Mouse (Mus musculus) kidney, adult 18-20 months (tissue): ENCODE measurements around the gene Rap1a.
"Not testable (repeated sequence)": the region's sequence is repeated elsewhere in the genome, so short reads cannot be mapped to it uniquely, and the experiment has no call there.

Experiments used
- DNase-seq: peaks from one replicate; pipeline ENCODE4 v3.0.0; 2021

Gene Rap1a

DNA sequence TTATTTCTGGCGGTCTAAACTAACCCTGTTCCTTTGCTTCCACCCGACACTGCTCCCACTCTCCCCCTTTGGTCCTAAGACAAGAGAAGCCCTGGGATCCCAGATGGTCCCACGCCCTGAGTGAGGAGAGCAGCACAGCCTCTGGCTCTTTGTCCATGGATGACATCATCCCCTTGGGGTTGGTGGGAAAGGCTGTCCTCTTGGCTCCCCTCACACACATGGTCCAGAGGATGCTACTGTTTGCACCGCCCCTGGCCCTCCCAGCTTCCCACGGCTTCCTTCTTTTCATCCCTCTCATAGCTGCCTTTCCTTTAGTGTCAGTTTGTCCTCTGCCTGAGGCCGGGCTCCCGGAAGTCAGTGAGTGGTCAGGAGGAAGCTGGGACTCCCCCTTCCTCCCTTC lies 89.4 kb downstream of the Rap1a start:
- DNase-seq = no peak

GRCm38 (mm10) chr3:105710246-105710645 lies 90.9 kb downstream of the Rap1a start:
- DNase-seq = no peak

DNA sequence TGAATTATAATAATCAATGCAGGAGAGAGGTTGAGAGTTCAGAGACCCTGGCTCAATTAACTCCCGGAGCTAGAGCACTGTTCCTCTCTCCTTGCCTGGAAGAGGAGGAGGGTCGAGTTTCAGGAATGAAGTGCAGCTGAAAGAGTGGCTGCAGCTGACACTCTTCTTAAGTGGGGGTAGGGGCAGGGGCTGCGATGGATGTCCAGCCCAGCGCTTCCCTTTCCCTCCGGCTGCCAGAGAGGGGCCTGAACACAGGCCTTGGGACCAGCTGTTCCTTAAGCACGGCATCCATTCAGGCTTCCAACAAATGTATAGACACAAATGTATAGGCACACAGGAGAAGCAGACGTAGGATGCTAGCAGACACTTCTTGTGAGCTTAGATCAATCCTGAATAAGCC lies 93.5 kb downstream of the Rap1a start:
- DNase-seq = no peak

GRCm38 (mm10) chr3:105706366-105707020 lies 94.6 kb downstream of the Rap1a start:
- no peak for DNase-seq

DNA sequence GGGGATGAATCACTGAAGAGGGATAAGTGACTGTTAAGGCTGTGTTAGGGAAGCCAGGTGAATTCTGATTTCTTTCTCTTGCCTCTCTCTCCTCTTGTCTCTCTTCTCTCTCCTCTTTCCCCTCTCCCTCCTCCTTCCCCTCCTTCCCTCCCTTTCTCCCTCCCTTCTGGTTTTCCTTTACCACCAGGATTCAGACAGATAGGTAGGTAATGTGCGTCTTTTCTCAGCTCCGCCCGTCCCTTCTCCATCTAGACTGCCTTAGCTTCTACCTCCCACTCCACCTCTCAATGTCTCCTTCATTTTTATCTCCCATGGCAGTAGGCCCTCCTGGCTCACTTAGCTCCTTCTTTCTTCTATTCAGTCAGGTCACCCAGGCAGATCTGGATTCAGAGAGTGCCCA lies 95.6 kb downstream of the Rap1a start:
- DNase-seq = no peak

- DNase-seq = peak; percentile 48
Measured at GRCm38 (mm10) chr3:105705061-105705549, 96.0 kb downstream of the Rap1a start.

GRCm38 (mm10) chr3:105704031-105705008 lies 96.8 kb downstream of the Rap1a start, which contains the start of gene Inka2:
TSS of gene Inka2 (plus strand) at chr3:105704599.
- DNase-seq = peak; percentile 74

- DNase-seq = no peak
Measured at GRCm38 (mm10) chr3:105703571-105703970, 97.6 kb downstream of the Rap1a start.

GRCm38 (mm10) chr3:105701399-105701798 lies 99.7 kb downstream of the Rap1a start:
- DNase-seq = no peak

GRCm38 (mm10) chr3:105700786-105701185 lies 100.3 kb downstream of the Rap1a start:
- not testable (repeated sequence) for DNase-seq

DNA sequence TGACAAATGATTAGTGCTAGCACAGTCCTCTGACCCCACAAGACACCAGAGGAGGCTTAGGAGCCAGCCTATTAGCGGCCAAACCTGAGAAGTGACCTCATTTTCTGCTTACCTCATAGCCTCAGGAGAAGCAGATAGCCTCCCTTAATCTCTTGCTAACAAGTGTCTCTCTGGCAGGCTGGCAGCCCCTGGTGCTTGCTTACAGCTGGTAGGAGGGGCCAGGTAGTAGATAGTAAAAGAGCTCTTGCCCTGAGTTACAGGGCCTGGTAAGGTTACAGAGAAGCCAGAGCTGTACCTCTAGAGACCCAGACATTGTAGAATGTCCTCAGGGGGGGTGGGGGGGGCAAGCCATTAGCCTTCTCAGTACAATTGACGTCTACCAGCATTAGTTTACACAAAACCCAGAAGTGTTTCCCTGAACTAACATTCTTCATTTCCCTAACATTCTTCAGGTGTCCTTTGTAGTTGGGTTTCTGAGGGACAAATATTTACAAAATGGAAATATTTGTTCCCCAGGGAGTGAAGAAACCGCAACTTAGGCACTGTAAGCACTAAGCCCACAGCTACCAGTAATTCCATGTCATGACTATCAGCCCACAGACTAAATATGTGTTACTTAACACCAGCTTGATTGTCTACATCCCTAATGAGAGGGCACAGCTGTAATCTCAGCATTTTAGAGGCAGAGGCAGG lies 101.7 kb downstream of the Rap1a start:
- no peak for DNase-seq

GRCm38 (mm10) chr3:105698311-105698710 lies 102.8 kb downstream of the Rap1a start:
- DNase-seq = no peak

GRCm38 (mm10) chr3:105697148-105697441 lies 104.0 kb downstream of the Rap1a start:
- DNase-seq = no peak

DNA sequence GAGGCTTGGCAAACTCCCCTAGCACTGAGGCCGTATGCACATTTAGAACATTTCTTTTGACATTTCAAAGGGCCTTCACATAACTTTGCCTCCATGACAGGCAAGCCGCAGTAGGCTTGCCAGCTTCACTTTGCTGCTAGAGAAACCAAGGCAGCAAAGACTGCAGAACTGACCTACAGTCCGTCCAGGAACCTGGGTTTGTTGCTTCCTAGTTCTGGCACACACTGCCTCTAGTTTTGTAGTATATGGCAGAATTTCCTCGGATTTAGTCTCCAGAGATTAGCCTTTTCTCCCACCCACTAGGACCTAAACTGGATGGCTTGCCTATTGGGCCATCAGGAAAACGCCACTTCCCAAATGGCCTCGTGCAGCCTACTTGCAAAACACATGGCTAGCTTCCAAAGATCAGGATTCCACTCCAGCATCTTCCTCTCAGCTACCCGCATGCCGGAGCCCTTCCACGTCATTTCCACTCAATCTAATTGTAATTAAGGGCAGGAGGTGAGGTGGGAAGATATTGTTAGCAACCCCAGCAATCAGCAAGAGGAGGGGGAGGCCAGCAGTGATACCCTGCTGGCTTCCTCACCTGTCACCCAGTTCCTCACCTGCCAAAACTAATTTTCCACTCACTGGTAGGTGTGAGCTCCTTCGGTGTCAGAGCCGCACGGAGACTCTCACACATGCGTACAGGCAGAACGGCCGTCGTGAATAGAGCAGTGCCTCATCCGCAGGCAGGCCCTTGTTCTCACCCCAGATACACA lies 104.6 kb downstream of the Rap1a start:
- no peak for DNase-seq

DNA sequence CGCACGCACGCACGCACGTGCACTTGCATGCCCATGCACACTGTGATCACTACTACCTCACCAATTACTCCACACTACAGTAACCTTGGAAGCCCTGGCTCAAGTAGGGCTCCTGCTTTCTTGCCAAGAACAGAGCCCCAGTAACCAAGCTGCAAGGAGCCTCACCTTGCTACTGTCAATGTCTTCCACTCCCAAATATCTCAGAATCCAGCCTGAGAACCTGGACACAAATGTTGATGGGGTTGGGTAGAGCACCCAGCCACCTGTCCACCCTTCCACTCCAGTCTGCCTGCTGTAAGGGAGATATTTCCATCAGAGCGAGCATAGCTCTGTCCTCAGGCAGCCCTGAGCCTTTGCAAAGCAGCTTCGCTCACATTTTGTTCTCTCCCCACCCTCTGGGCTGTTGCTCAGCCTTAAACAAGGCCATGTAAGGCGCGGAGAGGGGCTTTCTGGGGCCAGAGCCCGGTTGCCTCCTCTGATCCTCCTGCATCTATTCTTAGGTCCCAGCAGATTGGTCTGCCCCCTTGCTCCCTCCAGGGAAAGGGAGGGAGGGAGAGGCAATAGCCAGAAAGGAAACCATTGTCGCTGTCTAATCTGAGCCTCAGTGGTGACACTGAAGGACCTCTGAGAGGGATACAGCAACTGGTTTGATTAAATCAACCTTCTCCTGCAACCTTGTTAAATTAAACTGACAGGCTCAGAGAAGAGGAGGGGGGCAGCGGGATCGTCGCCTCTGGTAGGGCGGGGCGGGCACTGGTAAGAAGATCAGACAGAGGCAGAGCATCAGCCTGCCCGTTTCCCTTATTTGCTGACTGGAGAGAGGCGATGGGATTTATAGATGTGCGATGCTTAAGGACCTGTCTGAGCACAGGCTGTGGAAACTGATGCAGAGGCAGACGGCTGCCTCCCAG lies 105.4 kb downstream of the Rap1a start:
- no peak for DNase-seq

DNA sequence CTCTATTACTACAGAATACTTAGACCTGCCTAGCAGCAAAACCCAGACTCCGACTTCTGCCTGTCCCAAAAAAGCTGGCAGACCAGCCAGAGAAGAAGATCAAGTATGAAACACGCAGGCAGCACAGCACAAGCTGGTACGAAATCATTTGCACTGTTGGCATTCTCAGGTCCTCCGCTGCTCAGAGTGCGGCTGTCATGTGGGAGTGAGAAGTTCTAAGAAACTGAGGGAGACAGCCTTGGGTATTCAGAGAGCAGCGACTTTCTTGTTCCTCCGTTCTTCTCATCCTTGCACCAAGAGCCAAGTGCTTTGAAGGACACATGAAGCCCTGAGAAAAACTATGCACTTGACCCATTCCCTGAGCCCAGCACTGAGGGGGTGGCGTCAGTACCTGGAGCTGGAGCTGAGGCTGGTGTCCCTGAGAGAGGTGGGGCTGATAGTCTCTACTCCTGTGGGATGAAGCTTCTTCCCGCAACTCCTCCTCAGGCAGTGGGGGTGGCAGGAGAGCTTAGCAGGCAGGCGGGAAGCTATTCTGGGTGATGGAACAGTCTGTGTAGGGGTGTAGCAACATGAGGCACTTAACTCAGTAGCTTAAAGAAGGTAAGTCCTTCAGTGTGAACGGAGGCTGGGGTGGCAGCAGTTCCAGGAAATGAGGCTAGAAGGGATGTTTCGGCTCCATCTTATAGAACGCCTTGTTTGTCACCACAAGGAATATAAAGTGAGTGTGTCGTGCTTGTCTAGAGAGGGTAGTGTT lies 107.6 kb downstream of the Rap1a start:
- no peak for DNase-seq

DNA sequence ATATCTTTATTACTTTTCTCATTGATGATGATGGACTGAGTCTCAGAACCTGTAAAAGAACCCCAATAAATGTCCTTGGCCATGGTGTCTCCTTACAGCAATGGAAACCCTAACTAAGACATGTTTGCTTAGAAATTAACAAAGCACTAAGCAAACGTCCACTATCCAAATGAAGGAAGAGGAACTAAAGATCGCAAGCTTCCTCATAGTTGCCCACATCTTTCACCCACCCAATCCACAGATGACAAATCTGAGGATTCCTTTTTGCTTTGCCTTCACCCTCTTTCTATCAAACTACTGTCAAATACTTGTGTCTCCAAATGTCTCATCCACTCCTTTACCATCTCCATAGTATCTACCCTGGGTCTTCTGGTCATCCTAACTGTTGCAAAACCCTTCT lies 112.6 kb downstream of the Rap1a start:
- no peak for DNase-seq

GRCm38 (mm10) chr3:105687324-105688060 lies 113.6 kb downstream of the Rap1a start, which contains the start of gene Ddx20:
TSS of gene Ddx20 (minus strand) at chr3:105687574.
- peak; percentile 94 for DNase-seq

DNA sequence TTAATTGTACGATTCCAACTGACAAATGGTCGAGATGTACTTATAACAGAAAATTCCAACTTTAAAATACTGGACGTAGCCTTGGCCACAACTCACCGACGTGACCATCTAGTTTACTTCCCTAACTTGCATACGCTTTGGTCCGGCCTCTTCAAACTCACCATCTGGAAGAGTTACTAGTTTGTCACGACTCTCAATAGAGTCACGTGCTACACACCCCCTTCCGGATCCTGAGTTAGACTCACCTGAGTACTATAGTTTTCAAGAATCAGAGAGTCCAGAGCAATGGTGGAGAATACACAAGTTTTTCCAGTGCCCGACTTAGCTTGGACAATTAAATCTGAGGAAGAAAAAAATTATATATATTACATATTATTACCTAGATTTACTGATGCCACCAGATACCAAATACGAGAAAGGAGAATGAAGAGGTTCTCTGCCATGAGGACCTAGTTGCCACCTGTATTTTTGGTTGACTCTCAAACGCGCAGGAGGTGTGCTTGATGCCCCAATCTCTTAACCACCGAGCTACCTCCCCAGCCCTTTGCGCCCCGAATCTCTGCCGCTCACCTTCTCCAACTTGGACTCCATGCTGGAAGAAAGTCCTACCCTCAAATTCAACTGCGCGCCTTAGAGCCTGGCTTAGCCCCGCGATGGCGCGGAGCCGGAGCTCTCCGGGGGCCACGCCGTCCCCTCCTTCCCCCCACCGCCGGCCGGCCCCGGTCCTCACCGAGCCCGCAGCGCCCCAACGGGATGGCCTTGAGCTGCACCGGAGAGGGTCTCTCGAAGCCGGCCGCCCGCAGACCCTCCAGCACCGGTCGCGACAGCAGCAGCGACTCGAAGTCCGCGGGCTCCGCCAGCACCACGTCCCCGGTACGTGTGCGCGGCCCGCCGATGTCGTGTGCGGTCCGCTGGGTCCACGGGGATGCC lies 114.5 kb downstream of the Rap1a start:
- DNase-seq = no peak
